Mouse (Mus musculus) gastrocnemius, adult 8-10 months (tissue): ENCODE results near the gene Hhat. TPM values are rescaled to one million over a fixed set of nuclear protein-coding genes. Genes with fewer than 3 reads are reported as not detected.

Experiments used
- DNase-seq, 2 experiments: peaks; one replicate each; pipeline ENCODE4 v3.0.0; 2022; ENCODE audit warnings: low spot score in 2 of 2
- total RNA-seq, 4 experiments: library from RNA; stranded (reverse); gene quantifications; 2 replicates each; pipeline ENCODE4 v1.2.4; 2022

Hhat gene
- total RNA-seq, 4 experiments from 2014 or later, result 0.80 to 1.9 (median 1.2) TPM

DNA sequence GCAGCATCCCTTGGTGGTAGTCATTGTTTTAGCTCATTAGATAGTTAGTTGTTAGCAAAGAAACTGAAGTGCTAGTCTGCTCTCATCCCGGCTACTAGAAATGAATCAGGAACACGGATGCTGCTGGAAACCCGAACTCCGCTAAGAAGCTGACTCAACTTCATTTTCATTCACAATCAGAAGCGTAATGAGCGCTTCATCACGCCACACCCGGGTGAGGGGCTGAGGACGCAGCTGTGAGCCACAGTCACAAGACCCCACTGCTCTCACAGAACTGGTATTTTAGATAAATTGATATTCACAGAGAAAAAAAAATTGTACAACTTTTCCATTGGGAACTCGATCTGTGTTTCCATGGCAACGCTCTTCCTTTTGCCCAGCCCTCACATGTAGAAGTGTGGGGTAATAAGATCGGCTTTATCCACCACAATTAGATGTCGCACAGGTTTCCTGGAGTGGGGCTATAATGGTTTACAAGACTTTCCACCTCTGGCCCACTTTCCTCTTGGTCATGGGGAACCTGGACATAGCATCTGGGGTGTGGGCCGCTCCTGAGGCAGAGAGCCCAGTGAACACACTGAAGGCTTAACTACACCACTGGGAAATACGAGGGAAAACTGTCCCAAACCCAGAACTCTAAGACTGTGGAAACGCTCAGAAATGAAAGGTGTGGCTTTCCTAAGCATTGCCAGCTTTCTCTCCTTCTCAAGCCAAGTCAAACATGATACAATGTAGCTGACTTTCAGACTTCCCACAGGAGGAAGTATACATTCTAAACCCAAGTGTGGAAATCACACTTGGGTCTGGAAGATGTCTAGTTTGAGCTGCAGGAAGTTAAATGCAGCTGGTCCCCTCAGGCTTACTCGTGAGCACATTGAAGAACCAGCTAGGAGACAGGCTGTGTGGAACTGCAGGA, 14.3 kb upstream of the Hhat start:
- DNase-seq, result no peak

DNA sequence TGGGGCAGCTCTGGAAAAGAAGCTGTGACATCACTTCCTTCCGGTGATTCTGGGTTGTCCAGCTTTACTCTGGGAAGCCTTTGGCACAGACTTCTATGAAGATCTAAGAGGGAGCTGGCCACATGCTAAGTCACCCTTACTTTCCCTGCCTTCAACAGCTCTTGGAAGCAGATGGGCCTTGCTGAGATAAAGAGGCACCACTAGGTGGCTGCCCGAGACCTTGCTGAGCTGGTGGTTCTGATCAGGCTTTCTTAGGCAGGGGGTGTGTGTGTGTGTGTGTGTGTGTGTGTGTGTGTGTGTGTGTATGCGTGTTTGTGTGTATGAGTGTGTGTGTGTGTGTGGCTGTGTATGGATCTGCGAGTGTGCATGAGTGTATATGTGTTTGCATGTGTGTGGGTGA, 13.4 kb upstream of the Hhat start:
- peak in 1 of 2 experiments; percentile 31 for DNase-seq

DNA sequence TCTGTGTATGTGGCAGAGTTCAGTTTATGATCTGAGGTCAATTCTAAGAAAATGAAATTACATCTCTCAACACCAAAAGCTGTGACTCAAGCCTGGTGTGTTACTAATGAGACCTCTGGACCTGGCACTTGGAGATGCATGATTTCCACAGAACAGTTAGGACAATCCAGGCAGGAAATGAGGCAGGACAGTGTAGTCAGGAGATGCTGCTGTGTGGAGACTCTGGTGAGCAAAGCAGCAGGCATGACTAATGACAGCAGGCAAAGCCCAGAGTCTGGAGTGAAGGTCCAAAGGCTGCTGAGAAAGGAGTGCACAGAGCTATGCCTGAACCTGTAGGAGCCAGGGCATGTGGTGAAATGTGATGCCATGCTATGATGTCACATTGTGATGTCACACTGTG, 10.2 kb upstream of the Hhat start:
- no peak for DNase-seq

DNA sequence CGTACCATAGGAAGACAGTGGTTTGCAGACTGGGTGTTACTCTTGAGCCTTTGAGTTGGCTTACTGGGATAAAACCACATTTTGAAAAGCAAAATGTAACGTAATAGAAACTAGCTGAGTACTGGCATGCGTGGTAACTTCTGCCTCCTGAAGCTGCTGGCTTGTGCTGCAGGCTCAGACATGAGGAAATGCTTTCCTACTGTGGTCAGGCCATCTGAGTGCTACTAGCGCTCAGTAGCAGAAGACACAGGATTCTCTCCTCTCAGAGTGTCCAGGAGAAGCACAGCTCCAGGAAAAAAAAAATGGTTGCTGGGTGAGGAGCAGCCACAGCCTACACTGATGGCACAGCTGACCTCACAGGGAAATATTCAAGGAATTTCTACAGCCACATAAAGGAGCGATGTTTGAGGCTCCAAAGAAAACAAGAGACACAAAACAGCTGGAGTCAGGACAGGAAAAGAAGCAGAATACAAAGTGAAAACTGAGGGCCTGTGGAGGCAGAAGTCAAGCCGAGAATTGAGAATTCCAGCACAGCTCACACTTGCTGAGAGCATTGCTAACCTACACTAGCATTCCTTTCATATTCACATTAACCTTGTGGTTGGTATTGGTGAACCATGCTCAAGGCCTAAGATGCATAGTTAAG, 8.0 kb upstream of the Hhat start:
- DNase-seq, result no peak

DNA sequence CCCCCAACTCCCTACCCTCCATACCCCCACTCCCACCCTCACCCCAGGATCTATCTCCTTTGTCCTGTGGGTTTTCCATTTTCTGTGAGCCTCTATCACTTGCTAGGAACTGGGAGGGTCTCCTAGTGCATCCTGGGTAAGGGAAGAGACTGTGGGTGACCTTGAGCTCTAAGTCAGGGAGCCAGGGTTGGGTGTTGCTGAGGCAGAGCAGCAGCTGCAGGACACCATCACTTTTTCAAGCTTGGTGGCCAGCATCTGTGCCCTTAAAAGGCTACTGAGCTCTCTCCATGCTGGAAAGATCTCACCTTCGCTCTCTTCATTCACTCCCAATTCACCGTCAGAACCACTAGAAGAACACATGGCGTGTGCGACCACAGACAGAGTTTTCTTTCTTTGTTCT, 7.2 kb upstream of the Hhat start:
- DNase-seq, result no peak

DNA sequence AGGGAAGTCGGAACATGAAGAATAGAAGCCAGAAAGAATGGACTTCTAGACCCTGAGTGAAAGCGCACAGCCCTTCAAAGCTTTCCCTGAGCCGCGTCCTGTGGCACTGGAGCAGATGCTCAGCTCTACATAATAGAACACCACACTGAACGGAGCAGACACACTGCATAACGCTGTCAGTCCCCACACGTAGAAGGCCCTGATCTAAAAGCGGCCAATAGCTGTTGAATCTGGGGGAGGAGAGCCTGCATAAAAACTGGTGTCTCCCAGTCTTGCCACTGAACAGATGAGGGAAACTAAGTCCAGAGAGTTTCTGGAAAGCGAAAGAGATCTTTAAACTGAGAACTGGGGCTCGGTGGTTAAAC, 911 bp downstream of the Hhat start:
- no peak for DNase-seq

DNA sequence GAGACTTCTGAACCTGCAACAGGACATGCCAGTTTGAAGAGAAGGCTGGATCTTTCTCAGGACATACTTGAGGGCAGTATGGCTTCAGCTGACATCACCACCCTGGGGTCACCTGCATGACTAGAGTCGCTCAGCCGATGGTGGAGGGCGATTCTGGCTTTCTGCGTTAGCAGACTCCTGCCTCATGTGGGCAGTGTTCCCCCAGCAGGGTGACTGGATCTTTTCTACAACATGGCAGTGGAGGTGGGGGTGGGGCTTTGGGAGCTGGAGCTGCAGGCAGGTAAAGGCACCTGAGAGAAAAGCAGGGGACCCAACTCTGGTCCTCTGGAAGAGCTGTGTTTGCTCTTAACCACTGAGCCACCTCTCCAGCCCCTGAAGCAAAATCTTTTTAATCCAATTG, 5.5 kb downstream of the Hhat start:
- no peak for DNase-seq

DNA sequence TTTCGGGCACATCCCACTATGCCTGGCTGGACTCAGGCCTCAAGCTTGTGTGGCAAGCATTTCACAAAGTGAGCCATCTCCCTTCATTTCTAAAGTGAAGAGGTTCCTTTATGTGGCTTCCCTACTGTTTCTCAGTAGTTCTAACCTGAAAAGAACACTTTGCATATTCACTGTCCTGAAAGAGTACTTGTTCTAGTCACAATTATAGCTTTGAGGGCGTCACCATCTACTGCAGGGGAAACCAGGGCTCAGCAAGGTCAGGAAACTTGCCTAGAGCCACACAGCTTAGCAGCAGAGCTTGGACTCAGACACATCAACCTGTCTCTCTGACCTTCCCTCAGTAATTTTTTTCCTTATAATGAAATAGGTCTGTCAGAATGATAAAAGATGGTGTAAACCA, 6.5 kb downstream of the Hhat start:
- DNase-seq, result no peak

DNA sequence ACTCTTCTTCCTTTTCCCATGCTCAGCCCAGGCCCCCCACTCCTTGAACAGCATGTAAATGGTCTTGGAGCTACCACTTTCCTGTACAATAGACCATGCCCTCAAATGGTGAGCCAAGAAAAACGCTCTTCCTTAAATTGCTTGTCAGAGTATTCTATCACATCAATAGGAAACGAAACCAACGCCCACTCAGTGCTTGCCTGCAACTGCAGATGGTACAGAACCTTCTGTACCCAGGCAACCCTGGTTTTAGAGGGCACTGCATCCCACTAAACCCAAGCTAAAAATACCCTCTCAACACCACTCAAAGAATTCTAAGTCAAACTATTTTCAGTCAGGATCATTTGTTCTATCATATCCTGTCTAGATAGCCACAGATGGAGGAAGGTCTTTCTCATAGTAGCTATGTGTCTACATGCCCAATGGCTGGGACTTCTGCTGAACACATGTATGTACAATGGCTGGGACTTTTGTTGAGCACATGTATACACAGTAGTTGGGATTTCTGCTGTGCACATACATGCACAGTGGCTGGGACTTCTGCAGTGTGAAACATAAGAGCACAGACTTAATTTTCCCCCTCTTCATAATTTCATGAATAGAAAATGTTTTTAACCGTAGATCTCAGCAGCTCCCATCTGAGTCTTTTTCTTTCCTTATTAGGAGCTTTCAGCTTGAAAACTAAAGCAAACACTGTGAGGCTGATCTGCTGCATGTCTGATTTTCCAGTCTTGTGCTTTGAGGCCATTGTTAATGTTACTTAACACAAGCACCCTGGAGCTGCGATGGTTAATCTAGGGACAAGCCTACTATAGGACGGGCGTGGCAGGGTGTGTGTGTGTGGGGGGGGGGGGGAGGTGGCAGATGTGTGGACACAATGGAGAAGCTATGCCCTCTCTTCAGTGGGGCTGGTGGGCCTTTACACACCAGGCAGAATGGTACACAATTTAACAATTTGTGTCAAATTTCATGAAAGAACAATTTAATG, 7.8 kb downstream of the Hhat start:
- DNase-seq, result no peak

DNA sequence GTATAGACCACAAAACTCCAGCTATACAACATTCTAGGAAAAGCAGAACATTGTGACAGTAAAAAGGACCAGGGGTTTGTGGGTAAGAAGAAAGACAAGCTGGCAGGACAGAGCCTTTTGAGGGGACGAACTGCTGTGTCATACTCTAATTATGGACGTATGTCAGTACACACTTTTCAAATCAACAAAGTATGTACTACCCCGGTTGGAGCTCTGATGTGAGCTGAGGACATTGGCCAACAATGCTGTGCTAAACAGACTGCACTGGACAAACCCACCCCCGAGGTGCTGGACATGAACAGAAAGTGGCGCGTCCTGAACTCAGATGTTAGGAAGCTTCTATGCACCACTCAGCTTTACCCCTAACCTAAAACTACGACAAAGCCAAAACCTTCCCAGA, 14.3 kb downstream of the Hhat start:
- no peak for DNase-seq

DNA sequence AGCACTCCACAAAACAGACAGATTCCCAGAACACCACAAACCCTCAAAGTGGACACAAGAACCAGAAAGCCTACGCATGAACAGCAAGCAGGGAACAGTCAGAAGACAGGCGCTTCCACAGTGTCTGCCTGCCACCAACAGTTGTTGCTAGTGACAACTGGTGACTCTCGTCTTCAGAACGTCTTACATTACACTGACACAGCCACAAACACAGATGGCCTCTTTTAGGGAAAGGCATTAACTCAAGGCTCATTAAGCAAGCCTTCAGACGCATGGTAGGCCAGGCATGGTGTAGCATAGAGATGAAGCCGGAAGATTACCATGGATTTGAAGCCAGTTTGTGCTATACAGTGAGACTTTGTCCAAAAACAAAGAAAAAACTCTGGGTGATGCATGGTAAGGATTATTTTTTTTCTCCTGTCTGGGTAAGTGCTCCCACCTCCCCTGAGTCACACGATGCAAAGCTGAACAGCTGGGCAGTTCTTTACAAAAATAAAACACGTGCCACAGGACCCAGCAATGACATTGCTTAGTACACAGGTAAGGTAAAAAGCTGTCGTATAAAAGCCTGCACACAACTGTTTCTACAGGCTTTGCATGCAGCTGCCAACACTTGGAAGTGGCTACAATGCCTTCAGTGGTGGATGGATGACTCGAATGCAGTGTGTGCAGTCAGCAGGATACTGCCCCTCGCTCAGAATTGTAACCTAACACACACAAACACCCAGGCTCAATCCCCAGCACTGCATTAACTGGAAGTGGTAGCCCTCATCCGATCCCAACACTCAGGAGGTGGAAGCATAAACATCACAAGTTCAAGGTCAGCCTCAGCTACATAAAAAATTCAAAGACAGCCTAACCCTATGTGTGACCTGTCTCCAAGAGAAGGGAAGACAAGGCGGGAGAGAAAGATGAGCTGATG, 15.1 kb downstream of the Hhat start:
- DNase-seq, result no peak

DNA sequence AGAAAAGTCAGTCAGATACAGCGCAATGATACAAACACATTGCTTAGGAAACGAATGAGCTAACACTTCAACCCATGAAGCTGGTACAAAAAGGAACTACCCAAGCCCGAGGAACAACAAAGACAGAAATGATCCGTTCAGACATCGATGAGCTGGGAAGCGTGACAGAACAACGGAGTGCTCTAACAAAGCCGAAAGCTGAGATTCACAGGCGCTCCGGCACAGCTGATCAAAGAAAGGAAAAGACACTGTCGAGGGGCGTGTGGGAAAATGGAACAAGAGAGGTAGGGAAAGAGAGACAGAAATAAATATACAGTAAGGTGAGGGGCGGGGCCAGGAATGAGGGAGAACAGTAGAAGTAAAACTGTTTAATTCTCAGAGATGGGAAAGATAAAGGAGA, 15.8 kb downstream of the Hhat start:
- DNase-seq, result no peak

DNA sequence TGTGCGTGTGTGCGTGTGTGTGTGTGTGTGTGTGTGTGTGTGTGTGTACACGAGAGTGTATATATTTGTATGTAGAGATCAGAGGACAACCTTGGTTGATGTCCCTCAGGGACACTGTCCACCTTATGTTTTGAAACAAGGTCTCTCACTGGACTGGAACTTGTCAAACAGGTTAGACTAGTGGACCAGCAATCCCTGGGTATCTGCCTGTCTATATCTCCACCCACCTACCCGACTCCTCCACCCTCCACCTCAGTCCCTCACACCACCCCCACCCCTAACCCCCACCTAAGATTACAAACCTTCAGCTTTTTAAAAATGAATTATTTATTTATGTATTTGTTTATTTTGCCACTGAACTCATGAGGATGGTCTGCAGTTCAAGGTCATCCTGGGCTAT, 16.8 kb downstream of the Hhat start:
- no peak for DNase-seq

DNA sequence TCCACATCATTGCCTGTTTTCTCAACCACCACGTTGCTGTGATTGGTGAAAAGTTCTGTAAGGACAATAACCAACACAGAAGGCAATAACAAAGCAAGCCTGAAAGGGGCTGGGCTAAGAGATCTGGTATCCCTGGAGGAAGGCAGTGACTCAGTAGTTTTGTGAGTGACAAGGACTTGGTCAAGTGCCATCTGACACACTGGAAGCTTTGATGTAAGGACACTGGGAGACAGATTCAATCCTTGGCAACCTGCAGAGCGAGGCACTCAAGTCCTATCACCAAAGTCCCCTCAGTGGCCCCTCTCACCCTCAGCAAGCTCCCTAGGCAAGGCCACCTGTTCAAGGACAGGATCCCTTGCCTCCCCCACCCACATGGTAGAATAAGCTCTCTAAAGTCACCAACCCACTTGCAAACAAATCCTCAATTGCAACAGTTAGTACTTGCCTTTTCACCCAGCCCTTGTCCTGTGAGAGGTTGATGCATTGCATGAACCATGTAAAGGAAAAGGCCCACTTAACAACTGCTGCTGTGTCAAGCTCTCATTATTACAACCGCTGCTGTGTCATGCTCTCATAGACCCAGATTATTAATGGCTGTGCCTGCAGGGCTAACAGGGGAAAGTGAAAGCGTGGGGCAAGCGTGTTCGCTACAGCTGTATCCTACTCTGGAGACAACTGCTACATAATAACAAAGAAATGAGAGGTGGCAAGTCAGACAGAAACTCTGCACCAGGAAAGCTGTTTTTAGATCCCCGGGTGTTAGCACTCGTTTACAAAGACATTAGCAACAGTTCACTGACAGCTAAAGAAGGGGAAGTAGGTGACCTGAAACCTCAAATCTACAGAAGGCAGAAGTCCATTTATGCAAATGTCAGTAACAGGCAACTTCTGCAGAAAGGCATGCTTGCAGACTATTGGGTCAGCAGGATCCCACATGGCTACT, 18.1 kb downstream of the Hhat start:
- DNase-seq, result no peak

DNA sequence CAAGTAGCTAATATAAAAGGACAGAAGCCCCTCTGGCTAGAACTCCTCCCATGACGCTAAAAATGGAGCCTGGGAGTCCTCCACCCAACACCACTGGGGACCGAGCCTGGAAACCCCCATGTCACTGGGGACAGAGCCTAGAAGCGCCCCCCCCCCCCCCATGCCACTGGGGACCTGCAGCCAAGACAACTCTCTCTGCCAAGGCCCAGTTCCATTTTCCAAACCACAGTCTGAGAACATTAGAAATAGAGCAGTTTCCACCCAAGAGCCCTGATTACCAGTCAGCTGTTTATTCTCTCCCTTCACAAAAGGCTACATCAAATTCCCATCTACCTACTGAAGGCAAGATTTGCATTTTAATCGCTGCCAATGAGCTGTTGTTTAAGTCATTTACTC, 21.0 kb downstream of the Hhat start:
- DNase-seq, result no peak

DNA sequence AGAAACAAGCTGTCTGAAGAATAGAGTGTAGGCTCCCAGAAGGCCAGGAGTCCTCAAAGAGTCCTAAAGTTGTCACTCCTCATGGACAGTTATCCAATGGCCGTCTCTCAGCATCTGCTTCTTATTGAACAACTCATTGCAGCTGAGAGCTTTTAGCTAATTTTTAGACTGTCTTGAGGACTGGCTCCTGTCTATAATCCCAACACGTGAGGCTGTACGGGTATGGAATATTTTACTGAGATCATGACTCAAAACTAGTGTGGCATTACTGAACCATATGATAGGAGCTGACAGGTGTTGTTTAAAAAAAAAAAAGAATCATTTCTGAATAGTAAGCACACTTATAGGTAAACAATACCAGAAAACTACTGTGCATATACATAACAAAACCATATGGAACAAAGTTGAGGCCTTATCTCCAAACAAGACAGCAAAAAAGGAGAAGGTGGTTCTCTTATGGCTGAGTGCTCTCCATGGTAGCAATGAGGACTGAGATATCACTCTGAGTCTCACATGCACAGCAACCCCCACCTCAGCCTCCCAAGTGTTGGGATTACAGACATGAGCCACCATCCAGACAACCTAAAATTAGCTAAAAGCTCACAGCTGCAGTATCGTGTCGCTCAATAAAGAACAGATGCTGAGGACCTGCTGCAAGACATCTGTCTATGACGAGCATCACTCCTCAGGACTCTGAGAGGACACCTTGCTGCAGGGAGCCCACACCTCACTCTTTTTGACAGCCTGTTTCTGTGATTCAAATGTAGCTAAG, 21.6 kb downstream of the Hhat start:
- DNase-seq, result no peak

DNA sequence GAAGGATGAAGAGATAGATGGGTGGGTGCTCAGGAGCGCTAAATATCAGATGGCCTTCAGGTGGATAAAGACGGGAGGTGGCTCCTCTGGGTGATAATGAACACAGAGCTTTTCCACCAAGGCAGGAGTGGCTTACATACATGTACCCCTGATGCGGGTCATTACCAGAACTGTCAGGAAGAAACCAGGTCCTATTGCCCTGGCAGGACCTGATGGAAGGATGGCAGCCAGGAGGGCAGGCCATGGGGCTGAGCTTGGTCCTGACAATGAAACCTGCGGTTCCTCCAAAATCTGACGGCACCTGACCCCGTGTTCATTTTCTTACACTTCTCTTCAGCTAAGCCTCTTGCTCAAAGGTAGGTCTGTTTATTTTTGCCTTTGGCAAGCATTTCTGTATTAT, 24.8 kb downstream of the Hhat start:
- DNase-seq, result no peak

DNA sequence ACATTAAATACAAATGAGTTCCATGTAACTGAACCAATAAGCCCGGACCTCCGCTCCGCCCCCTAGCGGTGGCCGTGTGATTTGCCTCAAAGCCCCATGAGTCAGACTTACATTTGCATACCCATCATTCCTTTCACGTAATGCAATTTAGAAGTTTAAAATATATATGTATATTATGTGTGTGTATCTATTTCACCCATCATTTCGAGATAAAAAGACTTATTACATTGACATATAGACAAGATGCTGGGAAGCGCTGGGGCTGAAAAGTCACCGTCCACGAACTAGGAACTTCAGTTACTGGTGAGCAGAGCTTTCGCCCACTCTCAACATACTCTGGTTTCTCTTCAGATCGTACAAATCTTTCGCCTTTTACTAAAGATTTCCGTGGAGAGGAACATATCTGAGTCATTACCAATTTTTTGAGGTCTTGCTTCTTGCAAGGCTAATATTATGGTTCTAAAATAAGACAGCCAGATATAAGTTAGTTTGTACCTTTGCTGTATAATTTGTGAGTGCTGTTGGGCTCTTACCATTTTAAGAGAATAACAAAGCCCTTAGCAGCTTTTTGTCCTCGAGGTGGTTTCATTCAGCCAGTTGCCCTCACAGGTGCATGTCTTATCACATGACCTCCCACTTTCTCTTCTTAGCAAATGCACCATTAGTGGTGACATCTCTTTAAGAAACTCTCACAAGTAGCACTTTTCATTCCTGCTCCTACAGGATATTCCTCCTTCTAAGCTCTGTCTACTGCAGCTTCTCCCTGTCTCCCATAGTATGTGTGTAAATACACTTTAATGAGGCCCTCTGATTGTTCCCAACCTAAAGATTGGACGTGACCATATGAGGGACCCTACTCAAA, 25.6 kb downstream of the Hhat start:
- no peak for DNase-seq
